Mouse (Mus musculus) megakaryocyte, embryonic 14.5 days (primary cell): Measurements from ENCODE around the gene Ifrd2. TPM values are rescaled to one million over a fixed set of nuclear protein-coding genes. Genes with fewer than 3 reads are reported as not detected.

Experiments used
- H3K27me3 ChIP-seq: replicated peaks from 2 replicates; pipeline ENCODE3; 2012; ENCODE audit warnings: inconsistent platforms
- H3K36me3 ChIP-seq: replicated peaks from 2 replicates; pipeline ENCODE3; 2012; ENCODE audit warnings: low read length, inconsistent platforms, mixed read lengths
- H3K4me1 ChIP-seq: 2 replicates; pipeline ENCODE4 v1.6.1; 2012; ENCODE audit warnings: inconsistent platforms
- H3K4me3 ChIP-seq: replicated peaks from 2 replicates; pipeline ENCODE3; 2012; ENCODE audit warnings: moderate library complexity, mild to moderate bottlenecking, inconsistent platforms
- H3K9me3 ChIP-seq: 2 replicates; pipeline ENCODE4 v1.6.1; 2012; ENCODE audit warnings: inconsistent platforms
- FLI1 ChIP-seq: IDR thresholded peaks from 2 replicates; pipeline ENCODE4 v1.6.1; 2012; ENCODE audit warnings: low read length, inconsistent platforms, mixed read lengths
- GATA1 ChIP-seq: IDR thresholded peaks from 3 replicates; pipeline ENCODE4 v1.6.1; 2012; ENCODE audit warnings: mixed read lengths, low read length, inconsistent platforms, borderline replicate concordance
- polyA plus RNA-seq: library from polyadenylated mRNA; stranded (reverse); fragments of >175 nt; gene quantifications from 2 replicates; pipeline ENCODE4 v1.2.3, GENCODE M21; 2012; ENCODE audit warnings: low replicate concordance; ENCODE audit not compliant: insufficient read depth

Gene Ifrd2
- polyA plus RNA-seq, 1 experiment, result 34.9 TPM

GRCm38 (mm10) chr9:107575579-107576356 lies 11.7 kb upstream of the Ifrd2 start:
- no peak for TF ChIP-seq FLI1
- no peak for TF ChIP-seq GATA1
- peaks cover 66% of the 10 kb centered on the region for H3K4me1 ChIP-seq
- H3K4me3 ChIP-seq, result no peak overlapping the region
- H3K27me3 ChIP-seq, result no peaks in the 10 kb centered on the region
- no peaks in the 10 kb centered on the region for H3K9me3 ChIP-seq
- peaks cover 32% of the 10 kb centered on the region for H3K36me3 ChIP-seq

- Histone ChIP-seq H3K4me1 (peaks cover 66% of the 10 kb centered on the region), H3K9me3 (no peaks in the 10 kb centered on the region), H3K36me3 (peaks cover 24% of the 10 kb centered on the region), H3K4me3 (peak within 1 kb of the TSS; percentile 89), H3K27me3 (no peaks in the 10 kb centered on the region)
- TF ChIP-seq GATA1, result no peak
- TF ChIP-seq FLI1, result no peak
These were observed 10.9 kb upstream of the Ifrd2 start, which contains the start of gene Hyal1 for GRCm38 (mm10) chr9:107576357-107577107. Gene Hyal1 (plus strand): TSS chr9:107576927.

- Histone ChIP-seq H3K27me3 (no peaks in the 10 kb centered on the region), H3K4me1 (peaks cover 70% of the 10 kb centered on the region), H3K36me3 (peaks cover 19% of the 10 kb centered on the region), H3K9me3 (no peaks in the 10 kb centered on the region), H3K4me3 (peak overlapping the region; percentile 66)
- TF ChIP-seq FLI1, result no peak
- no peak for TF ChIP-seq GATA1
These were observed 9.6 kb upstream of the Ifrd2 start for GRCm38 (mm10) chr9:107577871-107578270.

GRCm38 (mm10) chr9:107578587-107578986 lies 8.9 kb upstream of the Ifrd2 start, which contains the start of gene Naa80:
Gene Naa80 (plus strand): TSS chr9:107578887.
- Histone ChIP-seq H3K9me3 (no peaks in the 10 kb centered on the region), H3K36me3 (peaks cover 21% of the 10 kb centered on the region), H3K4me3 (peak within 1 kb of the TSS; percentile 76), H3K4me1 (peaks cover 75% of the 10 kb centered on the region), H3K27me3 (no peaks in the 10 kb centered on the region)
- TF ChIP-seq FLI1 (no peak), GATA1 (no peak)

GRCm38 (mm10) chr9:107579023-107579900 lies 8.2 kb upstream of the Ifrd2 start:
- Histone ChIP-seq H3K36me3 (peaks cover 27% of the 10 kb centered on the region), H3K27me3 (no peaks in the 10 kb centered on the region), H3K9me3 (no peaks in the 10 kb centered on the region), H3K4me1 (peaks cover 79% of the 10 kb centered on the region), H3K4me3 (peak overlapping the region; percentile 76)
- TF ChIP-seq FLI1 (no peak), GATA1 (no peak)

GRCm38 (mm10) chr9:107580501-107581317 lies 6.7 kb upstream of the Ifrd2 start, which contains the start of gene Hyal3:
Gene Hyal3 (plus strand): TSS chr9:107580818.
- Histone ChIP-seq H3K4me3 (peak within 1 kb of the TSS; percentile 100), H3K27me3 (no peaks in the 10 kb centered on the region), H3K9me3 (no peaks in the 10 kb centered on the region), H3K4me1 (peaks cover 80% of the 10 kb centered on the region), H3K36me3 (peaks cover 39% of the 10 kb centered on the region)
- no peak for TF ChIP-seq FLI1
- no peak for TF ChIP-seq GATA1

- no peaks in the 10 kb centered on the region for H3K9me3 ChIP-seq
- no peak for TF ChIP-seq FLI1
- TF ChIP-seq GATA1, result no peak
- H3K36me3 ChIP-seq, result peaks cover 39% of the 10 kb centered on the region
- peak overlapping the region; percentile 100 for H3K4me3 ChIP-seq
- peaks cover 80% of the 10 kb centered on the region for H3K4me1 ChIP-seq
- H3K27me3 ChIP-seq, result no peaks in the 10 kb centered on the region
These were observed 5.9 kb upstream of the Ifrd2 start for GRCm38 (mm10) chr9:107581584-107581983.

- H3K4me1 ChIP-seq, result peaks cover 72% of the 10 kb centered on the region
- H3K27me3 ChIP-seq, result no peaks in the 10 kb centered on the region
- peaks cover 39% of the 10 kb centered on the region for H3K36me3 ChIP-seq
- TF ChIP-seq GATA1 (no peak), FLI1 (no peak)
- H3K4me3 ChIP-seq, result peak overlapping the region; percentile 56
- no peaks in the 10 kb centered on the region for H3K9me3 ChIP-seq
These were observed 4.9 kb upstream of the Ifrd2 start for GRCm38 (mm10) chr9:107582509-107583062.

- no peaks in the 10 kb centered on the region for H3K9me3 ChIP-seq
- H3K4me1 ChIP-seq, result peaks cover 71% of the 10 kb centered on the region
- peaks cover 35% of the 10 kb centered on the region for H3K36me3 ChIP-seq
- no peak overlapping the region for H3K4me3 ChIP-seq
- H3K27me3 ChIP-seq, result no peaks in the 10 kb centered on the region
- TF ChIP-seq GATA1 (no peak), FLI1 (no peak)
These were observed 4.3 kb upstream of the Ifrd2 start for GRCm38 (mm10) chr9:107583174-107583573.
